In genomic region chr13:28697796-28698678, GRCm38 (mm10) we compare ENCODE assay signal across 10 mouse cellular contexts.
DNase-seq lines count a peak whose midpoint lies in the region; ATAC-seq and TF ChIP-seq lines count a peak whose summit lies in the region.
"Had no signal": no experiment of that assay in that cellular context is flagged by ENCODE, and none has a peak within 500 bp of the region (broad histone marks: within the 10 kb centered on the region; RNA-seq: fewer than 3 reads in every experiment).

No protein-coding gene starts in this region.

- no peak overlapping the region for H3K4me3 ChIP-seq in midbrain, embryonic 11.5 days (ENCODE audit: low read depth, low read length)
- no peak overlapping the region for H3K4me3 ChIP-seq in midbrain, postnatal 0 days (ENCODE audit: low read depth, low read length)
- no peak overlapping the region for H3K4me3 ChIP-seq in hindbrain, embryonic 10.5 days
- no peak overlapping the region for H3K4me3 ChIP-seq in limb, embryonic 13.5 days
- H3K4me3 ChIP-seq: heart, embryonic 15.5 days had no signal

- peak; percentile 82 for ATAC-seq in midbrain, embryonic 11.5 days (ENCODE audit: low FRiP score)
- ATAC-seq in midbrain, postnatal 0 days (ENCODE audit: low FRiP score): no peak
- ATAC-seq in limb, embryonic 13.5 days (ENCODE audit: low FRiP score, low read depth): peak; percentile 21; the same call in 1 of the 2 replicates

- H3K9ac ChIP-seq in midbrain, embryonic 11.5 days (ENCODE audit: low read length): peak overlapping the region; percentile 34
- no peak overlapping the region for H3K9ac ChIP-seq in midbrain, postnatal 0 days (replicated peaks; ENCODE audit: low read length, poor library complexity, severe bottlenecking)
- H3K9ac ChIP-seq in limb, embryonic 13.5 days: no peak overlapping the region
- H3K9ac ChIP-seq: heart, embryonic 15.5 days had no signal

- peak overlapping the region; percentile 13; the same call in 1 of the 2 replicates for H3K4me2 ChIP-seq in midbrain, embryonic 11.5 days
- H3K4me2 ChIP-seq in midbrain, postnatal 0 days (ENCODE audit: low read depth, low read length, poor library complexity, severe bottlenecking): no peak overlapping the region
- peak overlapping the region; percentile 25 for H3K4me2 ChIP-seq in limb, embryonic 13.5 days (replicated peaks)
- H3K4me2 ChIP-seq: heart, embryonic 15.5 days had no signal

- H3K27ac ChIP-seq in midbrain, embryonic 11.5 days (ENCODE audit: low read depth, low read length): peak overlapping the region; percentile 11; the same call in 1 of the 2 replicates
- no peak overlapping the region for H3K27ac ChIP-seq in midbrain, postnatal 0 days (ENCODE audit: low read depth, low read length)
- peak overlapping the region; percentile 70 for H3K27ac ChIP-seq in hindbrain, embryonic 10.5 days
- peak overlapping the region; percentile 22; the same call in 1 of the 2 replicates for H3K27ac ChIP-seq in limb, embryonic 13.5 days
- H3K27ac ChIP-seq: heart, embryonic 15.5 days had no signal

- peaks cover 15% of the 10 kb centered on the region for H3K4me1 ChIP-seq in midbrain, embryonic 11.5 days (ENCODE audit: control insufficient read depth, insufficient read depth, low read length)
- peaks cover 3% of the 10 kb centered on the region; the same call in 1 of the 2 replicates for H3K4me1 ChIP-seq in midbrain, postnatal 0 days (ENCODE audit: insufficient read depth, low read length)
- H3K4me1 ChIP-seq in hindbrain, embryonic 10.5 days (replicated peaks): peaks cover 33% of the 10 kb centered on the region
- peaks cover 57% of the 10 kb centered on the region for H3K4me1 ChIP-seq in limb, embryonic 13.5 days

- WGBS in midbrain, embryonic 11.5 days: 9% methylated on average over 12 of the region's 12 CpGs
- 24% methylated on average over 12 of the region's 12 CpGs for WGBS in midbrain, postnatal 0 days
- 24% methylated on average over 12 of the region's 12 CpGs for WGBS in hindbrain, embryonic 10.5 days
- whole genome bisulfite sequencing in limb, embryonic 13.5 days: 22% methylated on average over 12 of the region's 12 CpGs

- H3K9me3 ChIP-seq in midbrain, embryonic 11.5 days (ENCODE audit: control insufficient read depth, low read length): no peaks in the 10 kb centered on the region
- H3K9me3 ChIP-seq in midbrain, postnatal 0 days (ENCODE audit: low read length): no peaks in the 10 kb centered on the region
- H3K9me3 ChIP-seq in hindbrain, embryonic 10.5 days: no peaks in the 10 kb centered on the region
- H3K9me3 ChIP-seq in limb, embryonic 13.5 days: no peaks in the 10 kb centered on the region
- H3K9me3 ChIP-seq: heart, embryonic 15.5 days had no signal

- no peak for TF ChIP-seq CTCF in midbrain, postnatal 0 days (IDR thresholded peaks at IDR 0.05)

- H3K36me3 ChIP-seq in midbrain, embryonic 11.5 days (ENCODE audit: control insufficient read depth, insufficient read depth, low read length): no peaks in the 10 kb centered on the region
- H3K36me3 ChIP-seq in midbrain, postnatal 0 days (ENCODE audit: insufficient read depth, low read length): no peaks in the 10 kb centered on the region
- no peaks in the 10 kb centered on the region for H3K36me3 ChIP-seq in hindbrain, embryonic 10.5 days
- H3K36me3 ChIP-seq in limb, embryonic 13.5 days: no peaks in the 10 kb centered on the region
- H3K36me3 ChIP-seq: heart, embryonic 15.5 days had no signal

- peak; percentile 93 for DNase-seq in midbrain, embryonic 11.5 days (ENCODE audit: low spot score, missing footprints)
- no peak for DNase-seq in midbrain, postnatal 0 days (ENCODE audit: low spot score)
- peak; percentile 50 for DNase-seq in hindbrain, embryonic 10.5 days (ENCODE audit: low spot score)
- no peak for DNase-seq in adrenal gland, postnatal 4 days (ENCODE audit: low spot score in 2 of 2)
- DNase-seq in spleen, adult 12 weeks (ENCODE audit: low spot score): no peak
- DNase-seq in frontal cortex, adult 2 months (ENCODE audit: extremely low spot score in 1 of 2, low spot score in 1 of 2): no peak
- DNase-seq: layer of hippocampus, postnatal 36 days; lung, postnatal 14 days had no signal

- no peaks in the 10 kb centered on the region for H3K27me3 ChIP-seq in midbrain, embryonic 11.5 days (ENCODE audit: control insufficient read depth, insufficient read depth, low read length)
- no peaks in the 10 kb centered on the region for H3K27me3 ChIP-seq in midbrain, postnatal 0 days (ENCODE audit: insufficient read depth, low read length)
- H3K27me3 ChIP-seq in hindbrain, embryonic 10.5 days (ENCODE audit: insufficient read depth, poor library complexity, severe bottlenecking): no peaks in the 10 kb centered on the region
- H3K27me3 ChIP-seq in limb, embryonic 13.5 days: no peaks in the 10 kb centered on the region
- H3K27me3 ChIP-seq: heart, embryonic 15.5 days had no signal

Comparison
In these comparisons a context has a peak if more than half of its experiments do, and no peak if none do; other contexts are left out.
1. DNase-seq: peak in midbrain, embryonic 11.5 days (single experiment) and hindbrain, embryonic 10.5 days (single experiment); none in midbrain, postnatal 0 days (single experiment), adrenal gland, postnatal 4 days (0 of 2), spleen, adult 12 weeks (single experiment) and frontal cortex, adult 2 months (0 of 2).